Mouse (Mus musculus): ENCODE data around the gene Pinlyp.
A peak's percentile ranks its signal among the peaks of the same experiment; 100 is the strongest.
"Not testable (repeated sequence)": the region's sequence is repeated elsewhere in the genome, so short reads cannot be mapped to it uniquely, and the experiment has no call there.

Gene Pinlyp

GRCm38 (mm10) chr7:24524978-24525377 lies 20.9 kb downstream of the Pinlyp start:
- DNase-seq (ENCODE audit: inconsistent ontology term) = no peak

DNA sequence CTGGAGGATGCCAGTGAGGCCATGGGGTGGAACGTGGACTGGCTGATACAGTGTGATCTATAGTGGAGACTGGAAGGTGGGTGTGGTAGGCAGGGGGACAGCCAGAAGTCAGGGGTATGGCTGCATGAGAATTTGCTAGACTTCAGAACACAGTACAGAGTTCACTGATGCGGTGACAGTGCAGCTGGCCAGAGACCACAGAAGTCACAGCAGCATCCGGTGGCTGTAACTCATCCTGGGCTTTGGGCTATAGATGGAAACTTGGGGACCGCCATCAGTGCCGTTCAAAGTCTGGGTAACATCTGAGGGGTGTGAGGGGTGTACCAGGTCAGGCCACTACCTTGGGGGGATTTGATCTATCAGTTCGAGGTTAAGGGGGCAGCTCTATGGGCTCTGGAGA lies 22.2 kb downstream of the Pinlyp start:
- no peak for DNase-seq (ENCODE audit: inconsistent ontology term)

DNA sequence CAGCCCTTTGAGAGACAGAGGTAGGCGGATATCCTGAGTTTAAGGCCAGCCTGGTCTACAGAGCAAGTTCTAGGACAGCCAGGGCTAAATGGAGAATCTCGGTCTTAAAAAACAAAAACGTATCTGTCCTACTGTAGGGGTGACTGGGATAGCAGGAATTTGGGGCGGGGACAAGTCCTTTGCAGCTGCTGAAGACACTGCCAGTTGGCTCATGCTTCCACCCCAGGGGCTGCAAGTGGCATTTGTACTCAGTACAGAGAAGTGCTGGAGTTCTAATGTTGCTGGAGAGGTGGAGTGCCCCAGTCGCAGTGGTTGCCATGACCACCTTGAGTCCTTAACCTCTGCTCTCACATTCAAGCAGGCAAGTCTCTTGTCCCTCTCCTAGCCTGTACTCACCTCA lies 23.1 kb downstream of the Pinlyp start:
- DNase-seq (ENCODE audit: inconsistent ontology term) = peak; percentile 52

GRCm38 (mm10) chr7:24520054-24520453 lies 25.9 kb downstream of the Pinlyp start:
- DNase-seq (ENCODE audit: inconsistent ontology term) = not testable (repeated sequence)

GRCm38 (mm10) chr7:24519130-24519529 lies 26.8 kb downstream of the Pinlyp start:
- no peak for DNase-seq (ENCODE audit: inconsistent ontology term)

DNA sequence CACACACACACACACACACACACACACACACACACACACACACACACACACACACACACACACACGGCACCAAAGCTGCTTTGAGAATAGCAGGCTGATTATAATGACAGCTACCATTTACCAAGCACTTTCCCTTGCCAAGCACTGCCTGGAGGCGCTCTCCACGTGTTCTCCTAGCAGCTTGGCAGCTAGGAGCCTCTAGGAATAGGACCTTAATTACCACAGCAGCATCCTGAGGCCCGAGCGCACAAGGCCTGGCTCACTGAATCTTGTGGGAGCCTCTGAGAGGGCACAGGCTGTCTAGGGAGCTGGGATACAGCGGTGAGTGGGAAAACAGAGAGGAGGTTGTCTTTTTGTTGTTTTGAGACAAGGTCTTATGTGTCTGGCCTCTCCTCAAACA lies 28.3 kb downstream of the Pinlyp start:
- no peak for DNase-seq (ENCODE audit: inconsistent ontology term)

DNA sequence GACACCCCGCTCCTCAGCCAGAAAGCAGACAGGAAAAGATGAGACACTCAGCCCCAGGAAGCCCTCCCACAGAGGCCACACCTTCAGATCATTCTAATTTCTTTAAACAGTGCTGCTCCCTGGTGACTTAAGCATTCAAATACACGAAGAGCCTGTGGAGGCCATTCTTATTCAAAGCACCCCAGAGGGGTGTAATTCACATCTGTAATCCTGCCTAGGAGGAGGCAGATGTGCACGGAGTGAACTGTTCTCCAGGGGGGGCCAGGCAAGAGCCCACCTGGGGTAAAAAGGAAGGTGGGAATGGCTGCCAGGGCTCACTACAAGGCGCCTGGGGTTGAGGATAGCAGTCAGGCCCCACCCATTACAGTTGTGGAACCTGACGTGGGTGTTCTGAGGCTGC lies 28.8 kb downstream of the Pinlyp start:
- no peak for DNase-seq (ENCODE audit: inconsistent ontology term)

DNA sequence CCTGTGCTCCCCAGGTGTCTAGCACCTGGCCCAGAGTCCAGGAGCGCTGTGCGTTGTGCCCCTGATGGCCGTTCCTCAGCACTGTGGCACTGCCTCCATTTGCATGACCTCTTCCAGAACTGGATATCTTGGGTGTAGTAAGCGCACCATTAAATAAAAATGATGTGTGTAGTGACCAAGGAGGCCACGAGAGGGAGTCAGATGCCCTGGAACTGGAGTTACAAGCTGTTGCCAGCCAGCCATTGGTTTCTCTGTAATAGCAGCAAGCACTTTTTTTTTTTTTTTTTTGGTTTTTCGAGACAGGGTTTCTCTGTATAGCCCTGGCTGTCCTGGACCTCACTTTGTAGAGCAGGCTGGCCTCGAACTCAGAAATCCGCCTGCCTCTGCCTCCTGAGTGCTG lies 29.6 kb downstream of the Pinlyp start:
- not testable (repeated sequence) for DNase-seq (ENCODE audit: inconsistent ontology term)

DNA sequence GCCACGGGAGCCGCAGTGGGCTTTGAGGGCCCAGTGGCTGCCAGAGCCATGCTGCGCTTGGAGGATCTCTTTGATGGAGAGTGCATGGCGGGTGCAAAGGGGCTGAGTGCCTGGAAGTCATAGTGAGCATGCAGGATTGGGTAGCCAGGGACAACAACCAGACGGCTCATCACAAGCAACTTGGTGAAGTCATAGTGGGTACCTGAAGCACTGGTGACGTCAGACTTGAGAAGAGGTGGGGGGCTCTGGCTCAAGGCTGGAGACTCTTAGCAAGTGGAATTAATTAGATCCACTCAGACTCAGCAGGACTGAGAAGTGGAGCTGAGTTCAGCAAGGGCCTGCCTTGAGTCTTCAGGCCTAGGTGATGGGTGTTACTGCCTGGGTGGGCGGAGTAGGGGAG lies 33.6 kb downstream of the Pinlyp start, which contains the start of gene AC161166.1:
Gene AC161166.1 (minus strand): TSS at position 101 of the 400 bp plus-strand sequence.
- no peak for DNase-seq (ENCODE audit: inconsistent ontology term)

DNA sequence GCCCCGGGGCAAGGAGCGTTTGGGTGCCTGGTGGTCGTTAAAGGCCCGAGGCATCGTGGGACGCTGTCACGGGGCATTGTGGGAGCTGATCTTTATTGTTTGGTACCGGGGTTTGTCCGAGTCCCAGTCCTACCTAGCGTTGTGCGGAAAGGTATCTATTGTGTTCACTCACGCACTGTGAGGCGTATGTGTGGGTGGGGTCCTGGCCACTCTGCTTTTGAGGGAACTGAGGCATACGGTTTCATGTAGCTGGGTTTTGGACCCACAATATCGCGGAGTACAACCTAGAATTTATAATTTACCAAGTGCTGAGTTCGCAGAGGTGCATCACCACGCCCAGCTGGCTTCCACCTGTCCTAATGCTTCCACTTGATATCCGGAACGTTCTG lies 38.2 kb downstream of the Pinlyp start:
- no peak for DNase-seq (ENCODE audit: inconsistent ontology term)

DNA sequence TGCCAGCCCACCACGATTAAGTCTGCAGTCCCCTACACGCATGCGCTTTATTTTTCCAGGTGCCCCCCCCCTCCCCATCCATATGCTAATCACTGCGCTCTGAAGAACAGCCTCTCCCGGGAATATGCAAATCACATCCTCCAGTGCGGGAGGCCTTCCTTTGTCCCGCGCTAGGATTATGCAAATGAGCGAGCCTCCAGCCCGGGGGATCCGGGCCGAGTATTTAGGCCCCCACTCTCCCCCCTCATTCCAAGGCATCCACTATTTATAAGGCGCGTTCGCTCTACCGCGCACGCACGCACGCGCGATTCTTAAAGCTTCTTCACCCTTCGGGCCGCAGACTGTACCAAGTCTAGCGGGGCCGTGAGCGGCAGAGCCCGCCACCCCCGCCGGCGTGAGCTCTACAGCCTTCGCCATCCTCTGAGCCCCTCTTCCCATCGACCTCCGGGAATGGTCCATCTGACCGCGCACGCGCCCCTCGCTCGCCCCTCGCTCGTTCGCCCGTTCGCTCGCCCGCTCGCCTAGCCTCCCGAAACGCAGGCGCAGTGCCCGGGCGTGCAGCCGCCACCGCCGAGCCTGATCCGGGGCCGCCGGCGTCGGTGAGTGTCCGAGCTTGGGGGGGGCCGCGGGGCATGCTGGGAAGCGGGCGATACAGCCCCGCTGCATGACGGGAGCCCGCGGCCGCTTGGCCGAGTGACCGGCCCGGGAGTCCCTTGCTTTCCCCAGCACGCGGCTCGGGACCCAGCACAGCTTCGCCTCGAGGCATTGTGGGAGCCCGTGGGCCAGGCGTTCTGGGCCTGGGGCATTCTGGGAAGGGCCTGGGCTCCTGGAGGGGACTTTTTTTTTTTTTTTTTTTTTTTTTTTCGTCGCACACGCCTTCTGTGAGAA lies 38.8 kb downstream of the Pinlyp start, which contains the start of gene Zfp428:
Gene Zfp428 (plus strand): TSS at position 169 of the 888 bp plus-strand sequence.
- DNase-seq (ENCODE audit: inconsistent ontology term) = peak; percentile 90

DNA sequence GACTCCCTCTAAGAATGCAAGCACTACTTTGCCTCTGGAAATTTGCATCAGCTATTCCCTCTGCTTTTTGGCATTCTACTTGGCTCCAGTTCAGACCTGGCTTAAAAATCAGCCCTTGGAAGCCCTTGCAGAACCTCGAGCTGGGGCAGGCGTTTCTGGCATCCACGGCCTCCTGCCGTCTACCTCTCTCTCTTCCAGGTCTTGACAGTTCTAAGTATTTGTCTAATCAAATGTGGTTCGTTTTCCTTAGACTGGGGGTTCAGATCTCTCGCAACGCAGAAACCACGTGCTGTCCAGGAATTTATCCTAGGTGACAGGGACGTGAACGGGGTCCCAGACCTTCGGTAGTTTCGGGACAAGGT lies 39.5 kb downstream of the Pinlyp start:
- DNase-seq (ENCODE audit: inconsistent ontology term) = no peak

- DNase-seq (ENCODE audit: inconsistent ontology term) = no peak
Measured at GRCm38 (mm10) chr7:24506065-24506459, 39.9 kb downstream of the Pinlyp start.

DNA sequence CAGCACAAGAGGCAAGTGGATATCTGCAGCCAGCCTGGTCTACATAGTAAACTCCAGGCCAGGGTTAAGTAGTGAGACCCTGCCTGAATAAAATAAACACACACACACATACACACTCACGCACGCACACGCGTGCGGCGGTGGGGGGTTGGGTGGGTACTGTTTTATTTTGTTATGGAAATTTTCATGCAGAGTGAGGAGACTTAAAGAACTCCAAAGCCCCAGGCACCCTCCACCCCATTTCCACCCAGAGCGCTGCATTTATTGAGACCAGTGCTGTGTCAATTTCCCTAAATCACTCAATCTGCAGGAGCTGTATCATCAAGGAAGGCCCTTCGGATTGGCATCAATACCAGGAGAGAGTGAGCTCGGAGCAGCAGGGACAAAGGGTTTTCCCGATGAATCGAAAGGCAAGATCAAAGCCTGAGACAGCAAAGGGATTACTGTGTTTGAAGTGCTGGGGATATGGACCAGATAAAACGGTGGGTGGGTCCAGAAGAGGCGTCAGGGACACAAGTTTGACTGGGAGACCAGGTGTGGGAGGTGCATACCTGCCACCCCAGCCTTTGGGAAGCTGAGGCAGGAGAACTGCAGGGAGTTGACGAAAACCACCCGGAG lies 40.4 kb downstream of the Pinlyp start:
- no peak for DNase-seq (ENCODE audit: inconsistent ontology term)

GRCm38 (mm10) chr7:24504868-24505267 lies 41.0 kb downstream of the Pinlyp start:
- DNase-seq (ENCODE audit: inconsistent ontology term) = no peak

GRCm38 (mm10) chr7:24504004-24504403 lies 41.9 kb downstream of the Pinlyp start:
- DNase-seq (ENCODE audit: inconsistent ontology term) = no peak

DNA sequence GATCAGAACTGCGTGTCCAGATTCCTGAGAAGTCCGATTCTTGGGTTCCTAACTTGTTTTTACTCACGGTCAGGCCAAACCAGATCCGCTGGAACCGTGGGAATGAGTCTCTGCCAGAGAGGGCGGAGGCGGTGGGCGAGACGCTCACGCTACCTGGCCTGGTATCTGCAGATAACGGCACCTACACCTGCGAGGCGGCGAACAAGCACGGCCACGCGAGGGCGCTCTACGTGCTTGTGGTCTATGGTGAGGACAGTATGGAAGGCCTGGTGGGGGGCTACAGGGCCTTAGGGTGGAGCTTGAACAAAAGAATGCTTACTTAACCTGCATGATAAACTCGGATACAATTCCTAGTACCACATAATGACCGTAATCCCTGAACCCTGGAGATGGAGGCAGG lies 44.4 kb downstream of the Pinlyp start:
- DNase-seq (ENCODE audit: inconsistent ontology term) = no peak

GRCm38 (mm10) chr7:24500929-24501328 lies 45.0 kb downstream of the Pinlyp start:
- DNase-seq (ENCODE audit: inconsistent ontology term) = no peak

GRCm38 (mm10) chr7:24499856-24500577 lies 45.9 kb downstream of the Pinlyp start:
- no peak for DNase-seq (ENCODE audit: inconsistent ontology term)
